Comparison of ENCODE assay signal across 12 mouse cellular contexts in genomic region chr2:146499111-146499510, GRCm38 (mm10).
"Had no signal": no experiment of that assay in that cellular context is flagged by ENCODE, and none has a peak within 500 bp of the region (broad histone marks: within the 10 kb centered on the region; RNA-seq: fewer than 3 reads in every experiment).

No protein-coding gene starts in this region.

- H3K36me3 ChIP-seq: limb, embryonic 10.5 days; midbrain, embryonic 10.5 days; neural tube, embryonic 15.5 days had no signal

- H3K9me3 ChIP-seq: limb, embryonic 10.5 days; midbrain, embryonic 10.5 days; neural tube, embryonic 15.5 days had no signal

- H3K4me3 ChIP-seq: limb, embryonic 10.5 days; midbrain, embryonic 10.5 days; myocyte; neural tube, embryonic 15.5 days had no signal

- H3K27ac ChIP-seq: limb, embryonic 10.5 days; midbrain, embryonic 10.5 days; neural tube, embryonic 15.5 days had no signal

- DNase-seq: kidney, adult 8-10 months; kidney, postnatal 25 days; lung, adult 18-20 months; midbrain, embryonic 14.5 days; right cerebral cortex, adult 18-20 months; right cerebral cortex, postnatal 25 days; thymus, adult 18-20 months; thymus, postnatal 14 days had no signal

- H3K27me3 ChIP-seq: neural tube, embryonic 15.5 days had no signal

- H3K9ac ChIP-seq: neural tube, embryonic 15.5 days had no signal

- H3K4me2 ChIP-seq: neural tube, embryonic 15.5 days had no signal
